Mouse (Mus musculus): ENCODE data around the gene Smok3c.
"Not testable (repeated sequence)": the region's sequence is repeated elsewhere in the genome, so short reads cannot be mapped to it uniquely, and the experiment has no call there.

GRCm38 (mm10) chr5:138020961-138021479 lies 32.0 kb upstream of the Smok3c start, which contains the start of the genes Smok3a and Smok3b:
- not testable (repeated sequence) for TF ChIP-seq CTCF (IDR thresholded peaks at IDR 0.05; ENCODE audit: control insufficient read depth, insufficient read depth, low read length); POLR2A (IDR thresholded peaks at IDR 0.05; ENCODE audit: borderline replicate concordance, control insufficient read depth, low read depth, low read length)
